Mouse (Mus musculus): Measurements from ENCODE around the gene Dgkg.

- TF ChIP-seq CHD2 (IDR thresholded peaks at IDR 0.05; ENCODE audit: low read depth, low read length) (no peak), MAFK (IDR thresholded peaks at IDR 0.05; ENCODE audit: insufficient read depth, low read depth, low read length) (no peak), ZNF384 (IDR thresholded peaks at IDR 0.05; ENCODE audit: low read depth, low read length) (no peak), ZC3H11A (IDR thresholded peaks at IDR 0.05; ENCODE audit: borderline replicate concordance, low read depth, low read length) (no peak), HCFC1 (IDR thresholded peaks at IDR 0.05; ENCODE audit: borderline replicate concordance, insufficient read depth, low read length) (no peak)
These were observed 82.9 kb downstream of the Dgkg start for GRCm38 (mm10) chr16:22574164-22574563.
